Mouse (Mus musculus) heart, embryonic 15.5 days (tissue): ENCODE data around the gene Ptprb. TPM values are rescaled to one million over a fixed set of nuclear protein-coding genes. Genes with fewer than 3 reads are reported as not detected.

Experiments
- ATAC-seq: fragments of 200-750 bp; cut with Nextera tagmentation; replicated peaks from 2 replicates; pipeline ENCODE4 v1.8.0; 2017; ENCODE audit warnings: low read depth, moderate TSS enrichment; ENCODE audit not compliant: insufficient number of reproducible peaks, insufficient read depth, low FRiP score
- H3K27ac ChIP-seq: fragments of 300-500 bp; sonication (generic); 2 replicates; pipeline ENCODE4 v1.5.1; 2015; ENCODE audit warnings: mild to moderate bottlenecking, inconsistent platforms
- H3K27me3 ChIP-seq: fragments of 300-500 bp; sonication (generic); 2 replicates; pipeline ENCODE4 v1.6.1; 2015; ENCODE audit warnings: inconsistent platforms
- H3K36me3 ChIP-seq: fragments of 300-500 bp; sonication (generic); 2 replicates; pipeline ENCODE4 v1.6.1; 2015; ENCODE audit warnings: mild to moderate bottlenecking, inconsistent platforms
- H3K4me1 ChIP-seq: fragments of 300-500 bp; sonication (generic); replicated peaks from 2 replicates; pipeline ENCODE4 v1.6.1; 2015; ENCODE audit warnings: inconsistent platforms
- H3K4me2 ChIP-seq: fragments of 300-500 bp; sonication (generic); 2 replicates; pipeline ENCODE4 v1.6.1; 2015; ENCODE audit warnings: inconsistent platforms, mild to moderate bottlenecking, moderate library complexity
- H3K4me3 ChIP-seq: fragments of 300-500 bp; sonication (generic); 2 replicates; pipeline ENCODE4 v1.5.1; 2015; ENCODE audit warnings: mild to moderate bottlenecking, inconsistent platforms
- H3K9ac ChIP-seq: fragments of 300-500 bp; sonication (generic); 2 replicates; pipeline ENCODE4 v1.6.1; 2015; ENCODE audit warnings: mild to moderate bottlenecking, inconsistent platforms
- H3K9me3 ChIP-seq: fragments of 300-500 bp; sonication (generic); replicated peaks from 2 replicates; pipeline ENCODE4 v1.6.1; 2016; ENCODE audit warnings: inconsistent platforms
- WGBS: fragments of 180-500 bp; shearing (Covaris S2); methylation state at CpG from one replicate; pipeline ENCODE4 v1.1.7; 2015; ENCODE audit warnings: mixed read lengths; 5-methylcytosine and 5-hydroxymethylcytosine counted together
- polyA plus RNA-seq: library from polyadenylated mRNA; unstranded; fragments of >200 nt; fragmentation: Nextera tagmentation; extraction: Ambion mirVana; gene quantifications from 2 replicates; pipeline ENCODE4 v1.2.1, GENCODE M21; 2015

Gene Ptprb
- polyA plus RNA-seq, 1 experiment from 2014 or later: 6.6 TPM

GRCm38 (mm10) chr10:116426176-116426575 lies 150.9 kb downstream of the Ptprb start:
- H3K4me2 ChIP-seq: no peak overlapping the region
- no peaks in the 10 kb centered on the region for H3K9me3 ChIP-seq
- no peak overlapping the region for H3K4me3 ChIP-seq
- no peaks in the 10 kb centered on the region for H3K27me3 ChIP-seq
- H3K4me1 ChIP-seq: no peaks in the 10 kb centered on the region
- WGBS: 66% methylated on average over 7 of the region's 7 CpGs
- no peak overlapping the region for H3K9ac ChIP-seq
- no peak for ATAC-seq
- H3K36me3 ChIP-seq: no peaks in the 10 kb centered on the region
- no peak overlapping the region for H3K27ac ChIP-seq

DNA sequence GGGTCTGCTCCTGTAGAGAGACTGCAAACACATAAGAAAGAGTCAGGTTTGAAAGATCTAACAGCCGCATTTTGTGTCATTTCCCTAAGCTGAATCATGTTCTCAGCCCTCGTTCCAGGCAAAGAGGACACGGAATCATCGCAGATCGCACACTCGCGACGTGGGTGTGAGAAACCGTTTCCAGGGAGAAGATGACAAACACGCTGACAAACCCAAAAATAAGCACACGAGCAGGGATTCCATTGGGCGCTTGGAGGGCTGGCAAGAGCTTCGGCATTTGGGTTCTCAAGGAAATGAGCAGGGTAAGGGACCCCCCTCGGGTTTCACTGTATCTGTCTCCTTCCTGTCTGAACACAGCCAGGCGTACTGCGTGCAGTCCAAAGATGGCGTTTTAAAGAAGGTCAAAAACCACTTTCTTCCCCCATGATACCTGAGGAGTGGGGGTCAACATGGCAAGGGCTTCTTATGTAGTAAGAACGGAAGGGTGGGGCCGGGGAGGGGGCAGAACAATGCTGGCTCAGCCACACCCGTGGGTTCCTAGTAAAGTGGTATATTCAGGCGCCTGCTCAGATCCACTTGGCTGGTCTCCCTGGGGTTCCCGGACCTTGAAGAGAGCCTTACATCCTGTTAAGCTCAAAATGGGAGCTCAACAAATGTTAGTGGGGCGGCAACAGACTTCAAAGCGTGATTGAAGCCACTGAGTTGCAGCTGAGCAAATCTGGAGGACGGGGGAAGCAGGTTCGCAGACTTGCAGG lies 152.9 kb downstream of the Ptprb start:
- ATAC-seq: no peak
- 89% methylated on average over 26 of the region's 26 CpGs for WGBS
- H3K4me2 ChIP-seq: no peak overlapping the region
- no peak overlapping the region for H3K27ac ChIP-seq
- no peaks in the 10 kb centered on the region for H3K27me3 ChIP-seq
- no peak overlapping the region for H3K4me3 ChIP-seq
- H3K9ac ChIP-seq: no peak overlapping the region
- H3K36me3 ChIP-seq: no peaks in the 10 kb centered on the region
- H3K9me3 ChIP-seq: no peaks in the 10 kb centered on the region
- H3K4me1 ChIP-seq: no peaks in the 10 kb centered on the region

- 65% methylated on average over 7 of the region's 7 CpGs for WGBS
- ATAC-seq: no peak
- no peak overlapping the region for H3K9ac ChIP-seq
- H3K4me2 ChIP-seq: no peak overlapping the region
- H3K9me3 ChIP-seq: no peaks in the 10 kb centered on the region
- no peaks in the 10 kb centered on the region for H3K36me3 ChIP-seq
- no peak overlapping the region for H3K4me3 ChIP-seq
- H3K4me1 ChIP-seq: no peaks in the 10 kb centered on the region
- H3K27ac ChIP-seq: no peak overlapping the region
- H3K27me3 ChIP-seq: no peaks in the 10 kb centered on the region
Observed at GRCm38 (mm10) chr10:116432421-116432820, 157.1 kb downstream of the Ptprb start.

DNA sequence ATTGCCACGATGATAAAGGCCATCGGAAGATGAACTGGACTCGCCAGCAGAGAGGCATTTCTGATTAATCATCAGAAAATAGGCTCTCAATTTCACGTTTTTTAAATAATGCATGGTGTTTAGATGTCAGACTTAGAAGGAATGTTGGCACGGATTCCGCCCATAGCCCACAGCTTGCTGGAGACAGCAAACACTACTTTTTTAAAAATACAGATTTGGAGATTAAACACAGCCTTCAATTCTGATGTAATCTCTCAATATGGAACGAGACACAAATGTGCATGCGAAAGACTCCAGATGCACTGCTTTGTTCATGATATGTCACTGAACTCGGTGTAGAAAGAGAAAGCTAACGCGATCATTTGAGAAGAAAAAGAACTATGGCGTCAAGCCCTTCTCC lies 160.1 kb downstream of the Ptprb start:
- H3K4me3 ChIP-seq: no peak overlapping the region
- peaks cover 12% of the 10 kb centered on the region for H3K9me3 ChIP-seq
- no peak for ATAC-seq
- no peaks in the 10 kb centered on the region for H3K27me3 ChIP-seq
- WGBS: 84% methylated on average over 12 of the region's 12 CpGs
- 0 out of 2 replicates have a peak, but pooled peaks cover 2% of the 10 kb centered on the region for H3K4me1 ChIP-seq
- H3K27ac ChIP-seq: no peak overlapping the region
- H3K9ac ChIP-seq: no peak overlapping the region
- H3K4me2 ChIP-seq: no peak overlapping the region
- H3K36me3 ChIP-seq: 0 out of 2 replicates have a peak, but pooled peaks cover 3% of the 10 kb centered on the region

Other genes starting within 250 kb of the Ptprb start
- not detected in 2 replicates for gene 4933416C03Rik, start 161.6 kb upstream of the Ptprb start, polyA plus RNA-seq
- gene Kcnmb4, start 198.4 kb downstream of the Ptprb start, polyA plus RNA-seq: 3.7 and 4.2 TPM in 2 replicates